Mouse (Mus musculus) liver, adult 2 months (tissue): ENCODE data around the gene Hfm1. TPM values are rescaled to one million over a fixed set of nuclear protein-coding genes. Genes with fewer than 3 reads are reported as not detected.

ENCODE experiments used
- DNase-seq: peaks from one replicate; pipeline ENCODE4 v3.0.0-alpha.2; 2011; ENCODE audit warnings: low read depth, low spot score; ENCODE audit errors: extremely low read depth
- H3K27ac ChIP-seq: fragments of 200-500 bp; replicated peaks from 2 replicates; pipeline ENCODE4 v1.5.1; 2012; ENCODE audit warnings: low read depth, mild to moderate bottlenecking, control low read depth, inconsistent platforms, low read length; ENCODE audit not compliant: insufficient read depth
- H3K27me3 ChIP-seq: fragments of 200-500 bp; 2 replicates; pipeline ENCODE4 v1.6.1; 2012; ENCODE audit warnings: mild to moderate bottlenecking, moderate library complexity, low read length, inconsistent platforms; ENCODE audit not compliant: control insufficient read depth, insufficient read depth
- H3K36me3 ChIP-seq: fragments of 200-500 bp; 2 replicates; pipeline ENCODE4 v1.6.1; 2012; ENCODE audit warnings: low read length, inconsistent platforms; ENCODE audit not compliant: control insufficient read depth, insufficient read depth
- H3K4me1 ChIP-seq: fragments of 200-500 bp; 2 replicates; pipeline ENCODE4 v1.6.1; 2011; ENCODE audit warnings: low read length; ENCODE audit not compliant: control insufficient read depth, insufficient read depth
- H3K4me3 ChIP-seq: fragments of 200-500 bp; 2 replicates; pipeline ENCODE4 v1.5.1; 2011; ENCODE audit warnings: low read depth, mild to moderate bottlenecking, control low read depth, low read length, moderate library complexity; ENCODE audit not compliant: insufficient read depth
- H3K79me2 ChIP-seq: fragments of 200-500 bp; 2 replicates; pipeline ENCODE4 v1.6.1; 2012; ENCODE audit warnings: inconsistent platforms, mild to moderate bottlenecking, low read length, moderate library complexity; ENCODE audit not compliant: control insufficient read depth, insufficient read depth
- H3K9ac ChIP-seq: fragments of 200-500 bp; 2 replicates; pipeline ENCODE4 v1.6.1; 2012; ENCODE audit warnings: low read depth, mild to moderate bottlenecking, control low read depth, inconsistent platforms, low read length
- CTCF ChIP-seq: fragments of 200-500 bp; IDR thresholded peaks from 2 replicates; pipeline ENCODE4 v1.5.1; 2011; ENCODE audit warnings: low read depth, low read length, control low read depth
- POLR2A ChIP-seq: fragments of 200-500 bp; IDR thresholded peaks from 2 replicates; pipeline ENCODE4 v1.6.1; 2011; ENCODE audit warnings: low read length, control low read depth; ENCODE audit not compliant: insufficient read depth; ENCODE audit errors: extremely low read depth
- WGBS: fragments of 180-500 bp; shearing (Covaris S2); methylation state at CpG from one replicate; pipeline ENCODE4 v1.1.7; 2018; 5-methylcytosine and 5-hydroxymethylcytosine counted together
- polyA plus RNA-seq: library from polyadenylated mRNA; depleted of rRNA; stranded (reverse); fragments of >200 nt; gene quantifications from 2 replicates; pipeline ENCODE4 v1.2.3, GENCODE M21; 2012
- total RNA-seq: library from RNA; depleted of rRNA; stranded (reverse); fragments of >200 nt; gene quantifications from 2 replicates; pipeline ENCODE4 v1.2.3, GENCODE M21; 2014

Gene Hfm1
- total and polyA plus RNA-seq, 2 experiments: not detected

- DNase-seq: no peak
- Histone ChIP-seq H3K27ac (no peak overlapping the region), H3K79me2 (no peaks in the 10 kb centered on the region), H3K9ac (no peak overlapping the region), H3K4me1 (no peaks in the 10 kb centered on the region), H3K4me3 (no peak overlapping the region), H3K36me3 (no peaks in the 10 kb centered on the region), H3K27me3 (no peaks in the 10 kb centered on the region)
- TF ChIP-seq CTCF: no peak
- TF ChIP-seq POLR2A: no peak
- WGBS: 50% methylated on average over 7 of the region's 7 CpGs
Measured at GRCm38 (mm10) chr5:106833025-106833424, 93.1 kb downstream of the Hfm1 start.

DNA sequence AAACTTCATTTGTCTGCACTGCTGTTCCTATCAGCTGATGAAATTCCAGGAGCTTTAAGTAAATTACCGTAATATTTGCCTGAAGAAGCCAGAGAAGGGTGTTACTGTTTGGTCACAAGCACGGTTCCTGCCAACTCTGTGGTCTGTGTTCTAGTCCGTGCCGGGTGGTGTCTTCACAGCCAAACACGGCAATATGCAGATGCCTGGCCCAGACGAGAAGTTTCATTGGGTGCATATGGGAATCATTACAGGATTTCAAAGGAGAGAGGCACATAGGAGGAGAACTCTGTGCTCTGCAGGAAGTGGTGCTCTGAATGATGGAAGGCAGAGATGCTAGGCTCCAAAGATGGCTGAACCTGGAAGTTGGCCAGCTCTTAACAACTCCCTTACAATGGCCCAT is 94.7 kb downstream of the Hfm1 start:
- H3K79me2 ChIP-seq: no peaks in the 10 kb centered on the region
- no peak for DNase-seq
- no peak for TF ChIP-seq CTCF
- no peak for TF ChIP-seq POLR2A

GRCm38 (mm10) chr5:106830775-106831174 is 95.3 kb downstream of the Hfm1 start:
- H3K27me3 ChIP-seq: no peaks in the 10 kb centered on the region
- no peak overlapping the region for H3K9ac ChIP-seq
- H3K79me2 ChIP-seq: no peaks in the 10 kb centered on the region
- DNase-seq: no peak
- 68% methylated on average over 4 of the region's 4 CpGs for WGBS
- no peaks in the 10 kb centered on the region for H3K4me1 ChIP-seq
- no peaks in the 10 kb centered on the region for H3K36me3 ChIP-seq
- TF ChIP-seq POLR2A (no peak), CTCF (no peak)
- H3K27ac ChIP-seq: no peak overlapping the region
- H3K4me3 ChIP-seq: no peak overlapping the region

More for the DNA sequence above, 94.7 kb downstream of the Hfm1 start:
- Histone ChIP-seq H3K27ac (no peak overlapping the region), H3K4me3 (no peak overlapping the region), H3K27me3 (no peaks in the 10 kb centered on the region), H3K4me1 (no peaks in the 10 kb centered on the region), H3K9ac (no peak overlapping the region), H3K36me3 (no peaks in the 10 kb centered on the region)
- 86% methylated on average over 6 of the region's 6 CpGs for WGBS

GRCm38 (mm10) chr5:106826740-106827139 is 99.4 kb downstream of the Hfm1 start:
- DNase-seq: no peak
- Histone ChIP-seq H3K79me2 (no peaks in the 10 kb centered on the region), H3K27me3 (no peaks in the 10 kb centered on the region), H3K4me1 (no peaks in the 10 kb centered on the region), H3K9ac (no peak overlapping the region), H3K36me3 (no peaks in the 10 kb centered on the region), H3K4me3 (no peak overlapping the region), H3K27ac (no peak overlapping the region)
- no peak for TF ChIP-seq POLR2A
- TF ChIP-seq CTCF: no peak

- Histone ChIP-seq H3K36me3 (no peaks in the 10 kb centered on the region), H3K4me3 (no peak overlapping the region), H3K79me2 (no peaks in the 10 kb centered on the region), H3K9ac (no peak overlapping the region), H3K27me3 (no peaks in the 10 kb centered on the region), H3K4me1 (no peaks in the 10 kb centered on the region), H3K27ac (no peak overlapping the region)
- no peak for TF ChIP-seq POLR2A
- TF ChIP-seq CTCF: no peak
- WGBS: 62% methylated on average over 8 of the region's 8 CpGs
- DNase-seq: no peak
Measured at GRCm38 (mm10) chr5:106826044-106826443, 100.1 kb downstream of the Hfm1 start.

DNA sequence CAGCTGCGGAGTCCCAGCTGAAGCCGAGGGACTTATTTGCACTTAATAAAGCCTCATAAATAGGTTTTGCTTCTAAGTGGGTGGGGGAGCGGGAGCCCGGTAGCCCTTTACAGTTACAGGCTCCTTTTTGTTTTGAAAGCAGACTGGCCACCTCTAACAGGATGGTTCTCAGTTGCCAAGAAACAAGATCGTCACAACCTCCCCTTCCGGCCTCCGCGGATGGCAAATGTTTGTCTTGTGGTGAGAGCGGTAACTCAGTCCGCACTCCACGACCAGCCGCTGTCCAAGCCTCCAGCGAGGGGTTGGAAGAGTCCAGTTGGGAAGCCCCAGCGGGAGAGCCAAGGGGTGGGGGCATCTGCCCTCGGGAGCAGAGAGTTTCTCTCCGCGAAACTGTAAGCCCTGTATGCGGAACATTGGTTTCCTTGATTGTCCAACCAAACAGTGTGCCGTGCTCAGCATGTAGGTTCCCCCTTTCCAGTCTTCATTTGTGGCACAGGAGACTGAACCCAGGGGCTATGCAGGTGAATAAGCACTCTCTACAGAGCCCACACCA is 100.7 kb downstream of the Hfm1 start:
- peak overlapping the region; percentile 43 for H3K4me3 ChIP-seq
- no peaks in the 10 kb centered on the region for H3K79me2 ChIP-seq
- 14% methylated on average over 19 of the region's 19 CpGs for WGBS
- TF ChIP-seq POLR2A (no peak), CTCF (no peak)
- no peaks in the 10 kb centered on the region for H3K27me3 ChIP-seq
- H3K27ac ChIP-seq: no peak overlapping the region
- no peaks in the 10 kb centered on the region for H3K36me3 ChIP-seq
- H3K4me1 ChIP-seq: no peaks in the 10 kb centered on the region
- no peak overlapping the region for H3K9ac ChIP-seq
- DNase-seq: no peak
